Mouse (Mus musculus) intestine, embryonic 15.5 days (tissue): ENCODE data around the gene Tln2. TPM values are rescaled to one million over a fixed set of nuclear protein-coding genes. Genes with fewer than 3 reads are reported as not detected.

Source experiments
- ATAC-seq: fragments of 200-750 bp; cut with Nextera tagmentation; 2 replicates; pipeline ENCODE4 v1.8.0; 2017; ENCODE audit warnings: moderate TSS enrichment, moderate library complexity
- H3K27ac ChIP-seq: fragments of 300-500 bp; sonication (generic); 2 replicates; pipeline ENCODE4 v1.5.1; 2015; ENCODE audit warnings: mild to moderate bottlenecking, inconsistent platforms
- H3K27me3 ChIP-seq: fragments of 300-500 bp; sonication (generic); replicated peaks from 2 replicates; pipeline ENCODE4 v1.6.1; 2015; ENCODE audit warnings: inconsistent platforms
- H3K36me3 ChIP-seq: fragments of 300-500 bp; sonication (generic); 2 replicates; pipeline ENCODE4 v1.6.1; 2015; ENCODE audit warnings: inconsistent platforms
- H3K4me1 ChIP-seq: fragments of 300-500 bp; sonication (generic); replicated peaks from 2 replicates; pipeline ENCODE4 v1.6.1; 2015; ENCODE audit warnings: inconsistent platforms
- H3K4me2 ChIP-seq: fragments of 300-500 bp; sonication (generic); replicated peaks from 2 replicates; pipeline ENCODE4 v1.6.1; 2015; ENCODE audit warnings: mild to moderate bottlenecking, inconsistent platforms
- H3K4me3 ChIP-seq: fragments of 300-500 bp; sonication (generic); replicated peaks from 2 replicates; pipeline ENCODE4 v1.5.1; 2015; ENCODE audit warnings: inconsistent platforms
- H3K9ac ChIP-seq: fragments of 300-500 bp; sonication (generic); 2 replicates; pipeline ENCODE4 v1.6.1; 2015; ENCODE audit warnings: inconsistent platforms
- H3K9me3 ChIP-seq: fragments of 300-500 bp; sonication (generic); 2 replicates; pipeline ENCODE4 v1.6.1; 2016; ENCODE audit warnings: inconsistent platforms
- WGBS: fragments of 180-500 bp; shearing (Covaris S2); methylation state at CpG from one replicate; pipeline ENCODE4 v1.1.7; 2015; 5-methylcytosine and 5-hydroxymethylcytosine counted together
- polyA plus RNA-seq: library from polyadenylated mRNA; unstranded; fragments of >200 nt; fragmentation: Nextera tagmentation; extraction: Ambion mirVana; gene quantifications from 2 replicates; pipeline ENCODE4 v1.2.1, GENCODE M21; 2015

The Tln2 gene
- polyA plus RNA-seq, 1 experiment from 2014 or later, result 28.0 TPM

- no peaks in the 10 kb centered on the region for H3K36me3 ChIP-seq
- no peak overlapping the region for H3K9ac ChIP-seq
- no peak overlapping the region for H3K27ac ChIP-seq
- no peak overlapping the region for H3K4me3 ChIP-seq
- peaks cover 8% of the 10 kb centered on the region; the same call in 1 of the 2 replicates for H3K4me1 ChIP-seq
- no peak for ATAC-seq
- no peak overlapping the region for H3K4me2 ChIP-seq
- no peaks in the 10 kb centered on the region for H3K27me3 ChIP-seq
- H3K9me3 ChIP-seq, result no peaks in the 10 kb centered on the region
- 40% methylated on average over 3 of the region's 3 CpGs for WGBS
Measured at GRCm38 (mm10) chr9:67495350-67495749, 64.2 kb downstream of the Tln2 start.

- no peak overlapping the region for H3K4me3 ChIP-seq
- H3K4me2 ChIP-seq, result no peak overlapping the region
- no peaks in the 10 kb centered on the region for H3K36me3 ChIP-seq
- peaks cover 8% of the 10 kb centered on the region; the same call in 1 of the 2 replicates for H3K4me1 ChIP-seq
- H3K27ac ChIP-seq, result no peak overlapping the region
- no peak overlapping the region for H3K9ac ChIP-seq
- no peaks in the 10 kb centered on the region for H3K9me3 ChIP-seq
- no peaks in the 10 kb centered on the region for H3K27me3 ChIP-seq
- WGBS, result 88% methylated on average over 8 of the region's 8 CpGs
- ATAC-seq, result no peak
Measured at GRCm38 (mm10) chr9:67493876-67494552, 65.5 kb downstream of the Tln2 start.

- Histone ChIP-seq H3K27ac (no peak overlapping the region), H3K36me3 (no peaks in the 10 kb centered on the region), H3K9ac (no peak overlapping the region), H3K4me2 (no peak overlapping the region), H3K27me3 (no peaks in the 10 kb centered on the region), H3K4me1 (peaks cover 6% of the 10 kb centered on the region; the same call in 1 of the 2 replicates), H3K4me3 (no peak overlapping the region), H3K9me3 (no peaks in the 10 kb centered on the region)
- WGBS, result 69% methylated on average over 3 of the region's 3 CpGs
- ATAC-seq, result no peak
Measured at GRCm38 (mm10) chr9:67489370-67489769, 70.1 kb downstream of the Tln2 start.

- H3K4me1 ChIP-seq, result peaks cover 6% of the 10 kb centered on the region; the same call in 1 of the 2 replicates
- no peak overlapping the region for H3K9ac ChIP-seq
- no peak overlapping the region for H3K4me2 ChIP-seq
- no peak overlapping the region for H3K27ac ChIP-seq
- 65% methylated on average over 5 of the region's 5 CpGs for WGBS
- no peaks in the 10 kb centered on the region for H3K27me3 ChIP-seq
- no peak overlapping the region for H3K4me3 ChIP-seq
- H3K9me3 ChIP-seq, result no peaks in the 10 kb centered on the region
- no peaks in the 10 kb centered on the region for H3K36me3 ChIP-seq
- no peak for ATAC-seq
Measured at GRCm38 (mm10) chr9:67486621-67487020, 72.9 kb downstream of the Tln2 start.

- H3K4me2 ChIP-seq, result peak overlapping the region; percentile 44
- WGBS, result 45% methylated on average over 15 of the region's 15 CpGs
- H3K9me3 ChIP-seq, result no peaks in the 10 kb centered on the region
- H3K36me3 ChIP-seq, result no peaks in the 10 kb centered on the region
- no peaks in the 10 kb centered on the region for H3K27me3 ChIP-seq
- peak overlapping the region; percentile 67 for H3K27ac ChIP-seq
- H3K4me1 ChIP-seq, result peaks cover 6% of the 10 kb centered on the region; the same call in 1 of the 2 replicates
- peak; percentile 95 for ATAC-seq
- H3K9ac ChIP-seq, result peak overlapping the region; percentile 17; the same call in 1 of the 2 replicates
- 0 out of 2 replicates have a peak overlapping the region, but pooled peaks have one; percentile 10 for H3K4me3 ChIP-seq
Measured at GRCm38 (mm10) chr9:67485169-67486072, 74.1 kb downstream of the Tln2 start.

- Histone ChIP-seq H3K36me3 (no peaks in the 10 kb centered on the region), H3K27me3 (no peaks in the 10 kb centered on the region), H3K27ac (no peak overlapping the region), H3K4me1 (peaks cover 6% of the 10 kb centered on the region; the same call in 1 of the 2 replicates), H3K4me2 (no peak overlapping the region), H3K4me3 (no peak overlapping the region), H3K9me3 (no peaks in the 10 kb centered on the region), H3K9ac (no peak overlapping the region)
- ATAC-seq, result no peak
- 89% methylated on average over 1 of the region's 1 CpGs for WGBS
Measured at GRCm38 (mm10) chr9:67482277-67482676, 77.2 kb downstream of the Tln2 start.

GRCm38 (mm10) chr9:67481851-67482250 is 77.7 kb downstream of the Tln2 start:
- Histone ChIP-seq H3K9ac (no peak overlapping the region), H3K4me1 (peaks cover 6% of the 10 kb centered on the region; the same call in 1 of the 2 replicates), H3K4me3 (no peak overlapping the region), H3K9me3 (no peaks in the 10 kb centered on the region), H3K27me3 (no peaks in the 10 kb centered on the region), H3K27ac (no peak overlapping the region), H3K36me3 (no peaks in the 10 kb centered on the region), H3K4me2 (no peak overlapping the region)
- no peak for ATAC-seq
- WGBS, result 33% methylated on average over 1 of the region's 1 CpGs

- Histone ChIP-seq H3K27ac (no peak overlapping the region), H3K27me3 (no peaks in the 10 kb centered on the region), H3K4me3 (no peak overlapping the region), H3K36me3 (no peaks in the 10 kb centered on the region), H3K4me2 (no peak overlapping the region), H3K9ac (no peak overlapping the region), H3K9me3 (no peaks in the 10 kb centered on the region), H3K4me1 (no peaks in the 10 kb centered on the region)
- WGBS, result 62% methylated on average over 3 of the region's 3 CpGs
- peak; percentile 15; the same call in 1 of the 2 replicates for ATAC-seq
Measured at GRCm38 (mm10) chr9:67477445-67477844, 82.1 kb downstream of the Tln2 start.

GRCm38 (mm10) chr9:67476184-67476583 is 83.3 kb downstream of the Tln2 start:
- Histone ChIP-seq H3K4me2 (no peak overlapping the region), H3K9ac (no peak overlapping the region), H3K4me1 (no peaks in the 10 kb centered on the region), H3K4me3 (no peak overlapping the region), H3K27ac (no peak overlapping the region), H3K36me3 (no peaks in the 10 kb centered on the region), H3K27me3 (no peaks in the 10 kb centered on the region), H3K9me3 (no peaks in the 10 kb centered on the region)
- no peak for ATAC-seq
- 97% methylated on average over 5 of the region's 5 CpGs for WGBS

- Histone ChIP-seq H3K27me3 (no peaks in the 10 kb centered on the region), H3K9ac (no peak overlapping the region), H3K4me1 (no peaks in the 10 kb centered on the region), H3K4me3 (no peak overlapping the region), H3K36me3 (no peaks in the 10 kb centered on the region), H3K4me2 (no peak overlapping the region), H3K9me3 (no peaks in the 10 kb centered on the region), H3K27ac (no peak overlapping the region)
- no peak for ATAC-seq
- WGBS, result 50% methylated on average over 11 of the region's 11 CpGs
Measured at GRCm38 (mm10) chr9:67463440-67464122, 95.9 kb downstream of the Tln2 start.

- Histone ChIP-seq H3K36me3 (no peaks in the 10 kb centered on the region), H3K4me2 (no peak overlapping the region), H3K4me3 (no peak overlapping the region), H3K9ac (no peak overlapping the region), H3K4me1 (no peaks in the 10 kb centered on the region), H3K27ac (no peak overlapping the region), H3K27me3 (no peaks in the 10 kb centered on the region), H3K9me3 (no peaks in the 10 kb centered on the region)
- no peak for ATAC-seq
- 25% methylated on average over 1 of the region's 2 CpGs for WGBS
Measured at GRCm38 (mm10) chr9:67441484-67441883, 118.0 kb downstream of the Tln2 start.

- WGBS, result 87% methylated on average over 1 of the region's 1 CpGs
- Histone ChIP-seq H3K4me3 (no peak overlapping the region), H3K27me3 (no peaks in the 10 kb centered on the region), H3K36me3 (no peaks in the 10 kb centered on the region), H3K9ac (no peak overlapping the region), H3K4me1 (0 out of 2 replicates have a peak, but pooled peaks cover 2% of the 10 kb centered on the region), H3K4me2 (no peak overlapping the region), H3K9me3 (no peaks in the 10 kb centered on the region), H3K27ac (no peak overlapping the region)
- ATAC-seq, result no peak
Measured at GRCm38 (mm10) chr9:67437511-67437910, 122.0 kb downstream of the Tln2 start.
